Mouse (Mus musculus) liver, adult (tissue): ENCODE measurements around the gene Naif1.

Experiments
- GATA4 ChIP-seq: IDR thresholded peaks from 2 replicates; pipeline ENCODE4 v1.6.1; 2014; ENCODE audit warnings: mild to moderate bottlenecking, low read length; ENCODE audit not compliant: insufficient replicate concordance

Gene Naif1

GRCm38 (mm10) chr2:32420647-32421046 is 29.6 kb upstream of the Naif1 start:
- no peak for TF ChIP-seq GATA4

- TF ChIP-seq GATA4, result no peak
Observed at GRCm38 (mm10) chr2:32421851-32422251, 28.4 kb upstream of the Naif1 start.

DNA sequence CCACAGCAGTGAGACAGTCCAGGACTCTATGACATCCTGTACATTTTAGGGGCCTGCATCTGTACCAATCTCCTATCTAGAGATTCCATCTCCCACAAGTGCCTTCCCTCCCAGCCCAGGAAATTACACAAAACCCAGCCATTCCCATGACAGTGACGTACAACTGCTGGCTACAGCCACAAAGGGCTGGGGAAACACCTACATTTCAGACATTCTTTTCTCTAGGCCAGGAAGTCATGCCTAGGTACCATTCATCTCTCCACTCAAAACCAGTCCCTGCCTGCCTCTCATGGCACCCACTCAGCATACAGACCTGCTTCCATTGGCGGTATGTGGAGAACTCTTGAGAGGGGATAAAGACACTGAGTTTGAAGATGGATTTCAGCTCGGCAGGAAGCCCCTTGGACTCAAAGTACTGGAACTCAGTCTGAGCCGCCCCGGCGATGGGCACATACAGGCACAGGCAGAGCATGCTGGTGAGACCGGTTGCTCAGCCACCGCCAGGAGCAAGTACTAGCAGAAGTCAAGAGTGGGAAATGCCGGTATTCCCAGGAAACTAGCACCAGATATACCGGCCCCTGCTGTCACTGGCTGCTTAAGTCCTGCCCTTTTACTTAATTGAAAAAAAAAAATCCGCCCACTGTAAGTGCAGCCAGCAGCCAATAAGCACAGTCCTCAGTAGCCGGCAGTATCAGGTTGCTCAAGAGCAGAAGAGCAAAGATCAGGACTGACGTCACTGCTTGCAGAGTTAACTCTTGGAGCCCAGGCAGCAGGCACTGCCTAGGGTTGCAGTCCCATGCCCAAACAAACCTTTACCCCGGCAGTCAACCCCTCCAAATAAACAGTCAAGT is 26.6 kb upstream of the Naif1 start:
- TF ChIP-seq GATA4, result peak; percentile 44; the same call in 1 of the 2 replicates

GRCm38 (mm10) chr2:32424796-32425195 is 25.5 kb upstream of the Naif1 start:
- no peak for TF ChIP-seq GATA4

DNA sequence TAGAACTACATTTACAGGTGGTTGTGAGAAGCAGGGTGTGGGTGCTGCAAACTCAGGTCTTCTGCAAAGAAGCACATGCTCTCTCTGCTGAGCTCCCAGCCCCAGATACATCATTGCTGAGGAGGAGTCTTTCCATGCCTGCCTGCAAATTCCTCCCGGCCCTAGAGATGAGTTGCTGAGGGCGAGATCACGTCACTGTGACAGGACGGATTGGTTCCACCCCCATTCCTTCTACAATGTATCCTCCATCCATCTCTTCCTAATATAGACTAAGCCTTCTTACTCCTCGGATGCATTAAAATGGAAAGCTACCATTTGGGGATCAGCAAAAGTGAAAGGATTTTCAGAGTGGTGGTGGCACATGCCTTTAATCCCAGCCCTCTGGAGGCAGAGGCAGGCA is 24.7 kb upstream of the Naif1 start:
- no peak for TF ChIP-seq GATA4

- no peak for TF ChIP-seq GATA4
Observed at GRCm38 (mm10) chr2:32426141-32426540, 24.1 kb upstream of the Naif1 start.

DNA sequence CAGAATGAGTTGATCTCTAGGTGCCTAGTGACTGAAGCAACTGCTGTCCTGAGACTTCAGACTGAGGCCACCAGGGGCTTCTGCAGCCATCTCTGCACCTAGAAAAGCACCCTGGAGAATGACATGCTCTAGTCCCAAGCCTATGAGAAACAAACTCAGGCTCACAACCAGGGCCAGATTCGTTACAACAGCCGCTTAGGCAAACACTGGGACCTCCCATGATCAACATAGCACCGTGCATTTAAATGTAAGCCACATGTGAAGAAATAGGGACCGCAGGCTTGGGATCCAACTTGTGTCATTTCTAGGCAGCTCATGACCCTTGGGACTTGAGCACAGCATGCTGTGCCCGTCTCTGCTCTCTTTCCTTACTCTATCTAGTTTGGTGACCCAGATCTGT is 22.5 kb upstream of the Naif1 start:
- TF ChIP-seq GATA4, result no peak

DNA sequence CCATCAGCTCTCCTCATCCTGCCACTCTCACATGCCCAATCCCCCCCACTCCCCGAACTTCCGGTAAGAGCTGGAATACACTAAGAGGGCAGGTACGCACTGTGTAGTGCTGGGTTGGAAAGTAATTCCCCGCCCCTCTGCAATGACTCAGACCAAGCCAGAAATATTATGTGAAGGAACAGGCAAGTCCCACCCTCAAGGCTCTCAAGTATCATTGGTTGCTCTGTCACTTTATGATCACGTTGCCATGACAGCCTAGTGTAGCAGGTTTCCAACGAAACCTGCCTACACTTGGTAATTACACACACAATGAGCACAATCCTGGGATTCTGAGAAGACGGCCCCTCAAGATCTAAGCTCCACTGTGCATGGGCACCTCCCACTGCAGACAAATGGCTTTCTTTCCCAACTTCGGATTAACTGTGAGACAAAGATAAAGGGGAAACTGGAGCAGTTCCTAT is 22.0 kb upstream of the Naif1 start:
- no peak for TF ChIP-seq GATA4

DNA sequence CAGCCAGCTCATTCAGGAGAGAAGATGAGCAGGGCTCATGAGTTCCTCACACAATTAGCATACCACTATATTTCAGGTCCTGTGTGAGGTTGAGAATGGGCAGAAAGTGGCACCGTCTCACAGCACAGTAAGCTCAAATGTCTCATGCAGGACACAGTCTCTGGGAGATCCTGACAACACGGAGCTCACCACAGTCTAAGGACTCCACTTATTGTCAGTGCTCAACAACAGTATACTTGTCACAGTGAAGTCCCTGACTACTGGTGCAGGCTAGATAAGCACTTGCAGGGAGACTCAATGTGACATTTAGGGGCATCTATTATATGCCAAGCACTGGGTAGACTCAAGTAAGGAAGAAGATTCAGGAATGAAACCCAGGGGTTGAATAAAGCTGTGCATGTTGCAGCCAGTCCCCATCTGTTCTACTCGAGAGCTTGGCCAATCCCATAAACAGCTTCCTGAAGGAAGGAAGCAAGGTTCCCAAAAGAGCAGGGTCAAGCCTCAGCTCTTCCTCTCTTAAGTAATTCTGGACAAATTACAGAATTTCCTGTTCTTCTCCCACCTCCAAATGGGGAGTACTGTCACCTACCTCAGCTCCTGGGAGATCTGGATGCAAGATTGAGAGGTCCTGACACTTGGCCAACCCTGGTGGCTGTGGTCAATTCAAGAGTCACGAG is 20.9 kb upstream of the Naif1 start:
- no peak for TF ChIP-seq GATA4

DNA sequence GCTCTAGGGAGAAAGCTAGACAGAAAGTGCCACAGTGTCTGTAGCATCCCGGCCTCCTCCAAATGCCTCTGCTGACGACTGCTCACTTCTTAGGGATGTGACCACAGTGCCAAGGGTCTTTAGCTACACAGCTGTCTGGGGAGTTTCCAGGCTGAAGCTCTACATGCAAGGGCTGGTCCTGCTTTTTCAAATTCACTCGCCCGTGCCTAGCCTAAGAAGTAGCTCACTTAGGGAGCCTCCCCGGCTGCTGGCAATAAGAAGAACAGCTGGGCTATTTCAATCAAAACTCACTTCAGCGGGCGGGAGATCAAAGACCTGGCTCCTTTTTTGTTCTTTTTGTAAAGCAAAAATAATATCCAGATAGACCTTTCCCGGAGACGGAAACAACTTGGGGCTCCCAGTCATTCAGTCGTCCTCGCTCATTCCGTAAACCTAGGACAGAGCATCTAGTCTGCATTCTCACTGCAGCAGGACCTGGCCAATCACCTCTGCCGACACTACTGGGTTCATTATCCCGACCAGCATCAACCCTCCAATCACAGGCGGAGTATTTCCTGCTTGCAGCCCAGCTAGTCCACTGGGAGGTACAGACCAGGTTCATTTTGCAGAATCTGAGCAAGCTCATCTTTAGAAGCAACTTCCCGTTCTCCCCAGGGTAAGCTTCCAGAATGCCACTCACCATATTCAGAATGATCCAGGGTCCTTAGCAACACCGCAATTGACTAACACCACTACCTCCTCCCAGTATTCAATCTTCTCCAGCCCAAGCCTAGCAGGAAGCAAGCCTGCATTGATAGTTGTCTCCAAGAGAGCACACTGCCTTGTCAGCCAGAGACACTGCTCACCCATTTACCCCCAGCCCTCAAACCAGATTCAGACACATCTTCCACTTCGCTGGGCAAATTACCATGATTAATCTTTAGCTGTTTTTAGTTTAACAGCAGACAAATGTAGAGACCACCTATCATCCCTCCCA is 19.3 kb upstream of the Naif1 start:
- no peak for TF ChIP-seq GATA4

DNA sequence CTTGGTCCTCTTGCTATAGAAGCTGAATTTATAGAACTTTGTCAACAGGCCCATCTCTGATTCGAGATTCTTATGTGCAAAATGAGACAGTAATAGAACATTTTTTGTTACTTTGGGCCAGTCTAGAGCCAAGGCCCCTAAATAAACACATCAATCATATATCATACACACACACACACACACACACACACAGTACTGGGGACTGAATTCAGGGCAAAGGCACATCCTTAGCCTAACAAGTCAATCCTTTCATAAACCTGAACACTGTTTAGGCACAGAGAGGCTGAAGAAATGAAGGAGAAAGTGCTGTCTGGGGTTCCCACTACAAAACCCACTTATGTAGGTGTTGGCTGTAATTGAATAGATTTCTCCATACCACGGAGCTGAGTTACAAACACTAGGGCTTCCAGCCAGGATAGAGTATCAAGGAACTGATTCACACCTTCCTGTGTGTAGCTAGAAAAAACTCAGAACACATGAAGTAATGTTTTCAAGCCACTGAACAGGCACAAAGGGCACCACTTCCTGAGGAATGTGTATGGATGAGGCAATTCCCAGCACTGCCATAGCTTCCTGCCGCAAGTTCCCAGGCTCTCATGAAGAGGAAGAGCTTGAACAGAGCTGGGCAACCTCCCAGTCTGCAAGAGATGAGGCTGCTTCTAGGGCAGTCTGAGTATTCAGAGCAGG is 13.4 kb upstream of the Naif1 start:
- TF ChIP-seq GATA4, result no peak

- TF ChIP-seq GATA4, result no peak
Observed at GRCm38 (mm10) chr2:32437612-32438166, 12.6 kb upstream of the Naif1 start.

DNA sequence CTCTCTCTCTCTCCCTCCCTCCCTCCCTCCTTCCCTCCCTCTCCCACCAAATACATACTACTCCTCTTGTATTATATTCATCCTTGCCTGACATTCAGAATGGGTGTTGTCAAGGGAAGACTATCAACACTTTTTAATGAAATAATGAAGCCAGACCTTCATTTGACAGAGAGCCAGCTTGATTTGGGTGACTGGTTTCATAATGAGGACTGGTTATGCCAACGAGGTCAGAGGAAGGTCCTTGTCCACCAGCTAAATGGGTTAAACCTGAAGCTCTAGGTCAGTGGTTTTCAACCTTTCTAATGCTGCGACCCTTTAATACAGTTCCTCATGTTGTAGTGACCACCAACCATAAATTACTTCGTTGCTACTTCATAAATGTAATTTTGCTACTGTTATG is 11.5 kb upstream of the Naif1 start:
- TF ChIP-seq GATA4, result no peak

- TF ChIP-seq GATA4, result no peak
Observed at GRCm38 (mm10) chr2:32439177-32439576, 11.1 kb upstream of the Naif1 start.
